Mouse (Mus musculus) hindbrain, postnatal 0 days (tissue): ENCODE measurements around the gene Taok3. TPM values are rescaled to one million over a fixed set of nuclear protein-coding genes. Genes with fewer than 3 reads are reported as not detected.

ENCODE experiments used
- ATAC-seq: fragments of 200-750 bp; cut with Nextera tagmentation; 2 replicates; pipeline ENCODE4 v1.8.0; 2017; ENCODE audit warnings: mild to moderate bottlenecking, moderate TSS enrichment, moderate library complexity
- DNase-seq: peaks from one replicate; pipeline ENCODE4 v3.0.0-alpha.2; 2015; ENCODE audit warnings: low spot score
- H3K27ac ChIP-seq: fragments of 300-500 bp; sonication (generic); 2 replicates; pipeline ENCODE4 v1.5.1; 2014; ENCODE audit warnings: mild to moderate bottlenecking
- H3K27me3 ChIP-seq: fragments of 300-500 bp; sonication (generic); 2 replicates; pipeline ENCODE4 v1.6.1; 2014; ENCODE audit warnings: low read length, mixed read lengths; ENCODE audit not compliant: insufficient read depth
- H3K36me3 ChIP-seq: fragments of 300-500 bp; sonication (generic); 2 replicates; pipeline ENCODE4 v1.6.1; 2014; ENCODE audit warnings: low read length, mixed read lengths; ENCODE audit not compliant: insufficient read depth
- H3K4me1 ChIP-seq: fragments of 300-500 bp; sonication (generic); 2 replicates; pipeline ENCODE4 v1.6.1; 2014; ENCODE audit warnings: antibody characterized with exemption, low read length, mixed read lengths; ENCODE audit not compliant: insufficient read depth
- H3K4me2 ChIP-seq: fragments of 300-500 bp; sonication (generic); 2 replicates; pipeline ENCODE4 v1.6.1; 2014; ENCODE audit warnings: low read depth, mild to moderate bottlenecking, low read length, moderate library complexity, mixed read lengths
- H3K4me3 ChIP-seq: fragments of 300-500 bp; sonication (generic); 2 replicates; pipeline ENCODE4 v1.5.1; 2014; ENCODE audit warnings: low read length
- H3K9ac ChIP-seq: fragments of 300-500 bp; sonication (generic); replicated peaks from 2 replicates; pipeline ENCODE4 v1.6.1; 2014; ENCODE audit warnings: mild to moderate bottlenecking, low read length, moderate library complexity, mixed read lengths
- H3K9me3 ChIP-seq: fragments of 300-500 bp; sonication (generic); 2 replicates; pipeline ENCODE4 v1.6.1; 2016; ENCODE audit warnings: low read length, mixed read lengths
- CTCF ChIP-seq: IDR thresholded peaks from 2 replicates; pipeline ENCODE4 v1.5.1; 2016; ENCODE audit warnings: antibody characterized with exemption, control low read depth, low read depth
- WGBS: fragments of 180-500 bp; shearing (Covaris S2); extraction: QIAGEN DNeasy Blood & Tissue Kit; methylation state at CpG from one replicate; pipeline ENCODE4 v1.1.7; 2014; 5-methylcytosine and 5-hydroxymethylcytosine counted together
- polyA plus RNA-seq: library from polyadenylated mRNA; unstranded; fragments of >200 nt; fragmentation: Nextera tagmentation; extraction: Ambion mirVana; gene quantifications from 2 replicates; pipeline ENCODE4 v1.2.1, GENCODE M21; 2015
- total RNA-seq: library from RNA; depleted of rRNA; stranded (reverse); fragments of >200 nt; gene quantifications from 2 replicates; pipeline ENCODE4 v1.2.3, GENCODE M21; 2014

The Taok3 gene
- total and polyA plus RNA-seq, 2 experiments from 2014 or later: 21.0 to 50.2 TPM

DNA sequence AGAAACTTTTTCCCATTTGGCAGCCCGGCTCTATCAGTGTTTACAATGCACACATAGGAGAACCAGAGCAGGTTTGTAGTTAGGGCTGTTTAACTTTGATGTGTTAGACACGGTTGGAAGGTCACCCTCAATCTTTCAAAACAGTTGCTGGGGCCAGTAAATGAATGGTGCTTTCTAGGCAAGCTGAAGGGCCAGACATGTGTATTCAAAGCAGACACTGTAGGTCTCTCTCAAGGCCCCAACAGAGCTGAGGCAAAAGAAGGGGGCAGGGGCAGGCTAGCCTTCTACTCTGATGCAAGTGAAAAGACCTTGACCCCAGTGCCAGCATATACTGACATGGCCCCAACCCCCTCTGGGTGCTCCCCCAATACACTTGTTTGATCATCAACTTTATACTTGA, 1.7 kb downstream of the Taok3 start:
- Histone ChIP-seq H3K27ac (no peak overlapping the region), H3K36me3 (no peaks in the 10 kb centered on the region), H3K4me3 (no peak overlapping the region), H3K9me3 (no peaks in the 10 kb centered on the region), H3K27me3 (no peaks in the 10 kb centered on the region), H3K9ac (no peak overlapping the region), H3K4me2 (peak overlapping the region; percentile 97; the same call in 1 of the 2 replicates), H3K4me1 (peaks cover 8% of the 10 kb centered on the region; the same call in 1 of the 2 replicates)
- TF ChIP-seq CTCF: no peak
- DNase-seq (no peak), ATAC-seq (no peak)
- 8% methylated on average over 2 of the region's 2 CpGs for WGBS

DNA sequence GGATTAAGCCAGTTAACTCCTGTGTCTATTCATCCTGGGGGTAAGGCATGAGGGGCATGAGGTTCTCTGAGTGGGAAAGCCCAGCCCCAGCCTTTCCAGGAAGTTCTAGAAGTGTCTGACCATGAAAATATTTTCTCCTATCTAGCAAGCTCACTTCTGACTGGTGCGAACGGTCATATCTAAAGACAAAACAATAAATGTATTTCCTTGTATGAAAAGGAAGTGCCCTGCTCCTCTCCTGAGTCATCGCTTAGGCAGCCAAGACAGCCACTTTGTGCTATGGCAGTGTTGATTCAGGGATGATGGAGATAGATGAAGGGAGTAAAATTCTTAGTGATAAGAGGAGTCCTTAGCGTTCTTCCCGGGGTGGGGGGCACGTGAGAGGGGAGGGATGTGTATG, 3.2 kb downstream of the Taok3 start:
- no peaks in the 10 kb centered on the region for H3K9me3 ChIP-seq
- peaks cover 8% of the 10 kb centered on the region; the same call in 1 of the 2 replicates for H3K4me1 ChIP-seq
- DNase-seq (no peak), ATAC-seq (no peak)
- 91% methylated on average over 6 of the region's 6 CpGs for WGBS
- H3K4me3 ChIP-seq: no peak overlapping the region
- no peak overlapping the region for H3K9ac ChIP-seq
- no peaks in the 10 kb centered on the region for H3K27me3 ChIP-seq
- TF ChIP-seq CTCF: no peak
- H3K4me2 ChIP-seq: no peak overlapping the region
- H3K27ac ChIP-seq: no peak overlapping the region
- H3K36me3 ChIP-seq: no peaks in the 10 kb centered on the region

DNA sequence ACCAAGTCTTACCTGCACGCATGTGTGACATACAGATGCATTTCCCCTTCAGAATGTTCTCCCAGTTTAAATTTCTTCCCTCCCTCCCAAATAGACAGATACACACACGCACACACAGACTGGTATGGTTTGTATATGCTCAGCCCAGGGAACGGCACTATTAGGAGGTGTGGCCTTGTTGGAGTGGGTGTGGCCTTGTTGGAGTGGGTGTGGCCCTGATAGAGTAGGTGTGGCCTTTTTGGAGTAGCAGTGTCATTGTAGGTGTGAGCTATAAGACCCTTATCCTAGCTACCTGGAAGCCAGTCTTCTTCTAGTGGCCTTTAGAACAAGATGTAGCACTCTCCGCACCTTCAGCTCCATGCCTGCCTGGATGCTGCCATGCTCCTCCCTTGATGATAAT, 3.9 kb downstream of the Taok3 start:
- H3K9me3 ChIP-seq: no peaks in the 10 kb centered on the region
- H3K9ac ChIP-seq: no peak overlapping the region
- WGBS: 96% methylated on average over 4 of the region's 4 CpGs
- H3K27me3 ChIP-seq: no peaks in the 10 kb centered on the region
- TF ChIP-seq CTCF: no peak
- DNase-seq (no peak), ATAC-seq (no peak)
- H3K27ac ChIP-seq: no peak overlapping the region
- H3K4me3 ChIP-seq: no peak overlapping the region
- H3K4me2 ChIP-seq: no peak overlapping the region
- no peaks in the 10 kb centered on the region for H3K36me3 ChIP-seq
- H3K4me1 ChIP-seq: peaks cover 8% of the 10 kb centered on the region; the same call in 1 of the 2 replicates

GRCm38 (mm10) chr5:117125482-117126346, 5.8 kb downstream of the Taok3 start:
- Histone ChIP-seq H3K36me3 (no peaks in the 10 kb centered on the region), H3K9me3 (no peaks in the 10 kb centered on the region), H3K27me3 (no peaks in the 10 kb centered on the region), H3K9ac (no peak overlapping the region), H3K4me1 (peaks cover 7% of the 10 kb centered on the region; the same call in 1 of the 2 replicates), H3K27ac (no peak overlapping the region), H3K4me3 (no peak overlapping the region), H3K4me2 (no peak overlapping the region)
- ATAC-seq (no peak), DNase-seq (no peak)
- TF ChIP-seq CTCF: no peak
- WGBS: 84% methylated on average over 16 of the region's 16 CpGs

GRCm38 (mm10) chr5:117127051-117127450, 7.1 kb downstream of the Taok3 start:
- no peak for DNase-seq
- ATAC-seq: no peak
- H3K4me3 ChIP-seq: no peak overlapping the region

DNA sequence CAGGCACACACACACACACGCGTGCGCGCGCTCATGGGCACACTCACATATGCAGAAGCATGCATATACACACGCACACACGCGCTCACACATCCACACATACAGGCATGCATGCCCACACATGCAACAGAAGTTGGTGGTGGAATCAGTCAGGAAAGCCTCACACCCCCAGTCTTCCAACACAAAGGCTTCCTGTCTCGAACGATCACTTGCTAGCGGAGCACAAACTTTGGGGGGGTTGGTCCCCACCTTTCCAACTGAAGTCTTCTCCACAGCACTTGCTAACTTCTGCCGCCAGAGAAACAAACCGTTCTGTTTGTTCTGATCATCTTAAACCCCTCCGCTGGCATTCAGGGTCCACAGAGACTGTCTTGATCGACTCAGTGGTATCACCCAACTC, 10.8 kb downstream of the Taok3 start:
- no peak overlapping the region for H3K9ac ChIP-seq
- no peak for ATAC-seq
- no peaks in the 10 kb centered on the region for H3K9me3 ChIP-seq
- H3K27ac ChIP-seq: no peak overlapping the region
- no peaks in the 10 kb centered on the region for H3K4me1 ChIP-seq
- no peak for DNase-seq
- no peaks in the 10 kb centered on the region for H3K27me3 ChIP-seq
- TF ChIP-seq CTCF: no peak
- 93% methylated on average over 15 of the region's 15 CpGs for WGBS
- H3K4me2 ChIP-seq: no peak overlapping the region
- no peak overlapping the region for H3K4me3 ChIP-seq
- H3K36me3 ChIP-seq: no peaks in the 10 kb centered on the region

More at GRCm38 (mm10) chr5:117127051-117127450, 7.1 kb downstream of the Taok3 start:
- Histone ChIP-seq H3K9me3 (no peaks in the 10 kb centered on the region), H3K4me2 (no peak overlapping the region), H3K9ac (no peak overlapping the region), H3K27ac (no peak overlapping the region), H3K36me3 (no peaks in the 10 kb centered on the region), H3K4me1 (no peaks in the 10 kb centered on the region), H3K27me3 (no peaks in the 10 kb centered on the region)
- 82% methylated on average over 4 of the region's 4 CpGs for WGBS
- no peak for TF ChIP-seq CTCF
